Mouse (Mus musculus) lung, postnatal 25 days (tissue): Measurements from ENCODE around the gene Kif2c.
"Not testable (repeated sequence)": the region's sequence is repeated elsewhere in the genome, so short reads cannot be mapped to it uniquely, and the experiment has no call there.

ENCODE experiments used
- DNase-seq: peaks from one replicate; pipeline ENCODE4 v3.0.0; 2022; ENCODE audit warnings: low spot score

Gene Kif2c

GRCm38 (mm10) chr4:117188969-117189368 is 6.5 kb upstream of the Kif2c start:
- no peak for DNase-seq

GRCm38 (mm10) chr4:117182759-117183096 is 289 bp upstream of the Kif2c start:
- DNase-seq, result not testable (repeated sequence)

- no peak for DNase-seq
Measured at GRCm38 (mm10) chr4:117169936-117170335, 12.5 kb downstream of the Kif2c start.

GRCm38 (mm10) chr4:117161183-117161582 is 21.3 kb downstream of the Kif2c start:
- no peak for DNase-seq

- no peak for DNase-seq
Measured at GRCm38 (mm10) chr4:117159666-117160065, 22.8 kb downstream of the Kif2c start.

GRCm38 (mm10) chr4:117156372-117156771 is 26.1 kb downstream of the Kif2c start:
- no peak for DNase-seq

GRCm38 (mm10) chr4:117155792-117156355 is 26.6 kb downstream of the Kif2c start, which contains the start of gene Rps8:
TSS of gene Rps8 (minus strand) at chr4:117156243.
- DNase-seq, result peak; percentile 91

- DNase-seq, result no peak
Measured at GRCm38 (mm10) chr4:117155020-117155791, 27.2 kb downstream of the Kif2c start.

GRCm38 (mm10) chr4:117152714-117153113 is 29.7 kb downstream of the Kif2c start:
- DNase-seq, result no peak

- no peak for DNase-seq
Measured at GRCm38 (mm10) chr4:117151416-117151815, 31.0 kb downstream of the Kif2c start.

GRCm38 (mm10) chr4:117150212-117150733 is 32.2 kb downstream of the Kif2c start:
- DNase-seq, result no peak

GRCm38 (mm10) chr4:117149291-117150211 is 32.9 kb downstream of the Kif2c start:
- no peak for DNase-seq

GRCm38 (mm10) chr4:117148815-117149214 is 33.6 kb downstream of the Kif2c start:
- no peak for DNase-seq

- no peak for DNase-seq
Measured at GRCm38 (mm10) chr4:117148047-117148713, 34.3 kb downstream of the Kif2c start.

- DNase-seq, result peak; percentile 90
Measured at GRCm38 (mm10) chr4:117146176-117146575, 36.3 kb downstream of the Kif2c start.

- no peak for DNase-seq
Measured at GRCm38 (mm10) chr4:117145248-117145647, 37.2 kb downstream of the Kif2c start.

GRCm38 (mm10) chr4:117143023-117143422 is 39.4 kb downstream of the Kif2c start:
- DNase-seq, result no peak

- DNase-seq, result no peak
Measured at GRCm38 (mm10) chr4:117140613-117141012, 41.8 kb downstream of the Kif2c start.

- peak; percentile 61 for DNase-seq
Measured at GRCm38 (mm10) chr4:117139217-117139612, 43.2 kb downstream of the Kif2c start.

GRCm38 (mm10) chr4:117138295-117139216 is 43.9 kb downstream of the Kif2c start:
- DNase-seq, result no peak

- DNase-seq, result peak; percentile 87
Measured at GRCm38 (mm10) chr4:117136034-117136433, 46.4 kb downstream of the Kif2c start.
